Mouse (Mus musculus) spleen, adult 12 weeks (tissue): ENCODE data around the gene Myo1g.
"Not testable (repeated sequence)": the region's sequence is repeated elsewhere in the genome, so short reads cannot be mapped to it uniquely, and the experiment has no call there.

ENCODE experiments used
- DNase-seq: peaks from one replicate; pipeline ENCODE4 v3.0.0; 2022; ENCODE audit warnings: low spot score

Gene Myo1g

DNA sequence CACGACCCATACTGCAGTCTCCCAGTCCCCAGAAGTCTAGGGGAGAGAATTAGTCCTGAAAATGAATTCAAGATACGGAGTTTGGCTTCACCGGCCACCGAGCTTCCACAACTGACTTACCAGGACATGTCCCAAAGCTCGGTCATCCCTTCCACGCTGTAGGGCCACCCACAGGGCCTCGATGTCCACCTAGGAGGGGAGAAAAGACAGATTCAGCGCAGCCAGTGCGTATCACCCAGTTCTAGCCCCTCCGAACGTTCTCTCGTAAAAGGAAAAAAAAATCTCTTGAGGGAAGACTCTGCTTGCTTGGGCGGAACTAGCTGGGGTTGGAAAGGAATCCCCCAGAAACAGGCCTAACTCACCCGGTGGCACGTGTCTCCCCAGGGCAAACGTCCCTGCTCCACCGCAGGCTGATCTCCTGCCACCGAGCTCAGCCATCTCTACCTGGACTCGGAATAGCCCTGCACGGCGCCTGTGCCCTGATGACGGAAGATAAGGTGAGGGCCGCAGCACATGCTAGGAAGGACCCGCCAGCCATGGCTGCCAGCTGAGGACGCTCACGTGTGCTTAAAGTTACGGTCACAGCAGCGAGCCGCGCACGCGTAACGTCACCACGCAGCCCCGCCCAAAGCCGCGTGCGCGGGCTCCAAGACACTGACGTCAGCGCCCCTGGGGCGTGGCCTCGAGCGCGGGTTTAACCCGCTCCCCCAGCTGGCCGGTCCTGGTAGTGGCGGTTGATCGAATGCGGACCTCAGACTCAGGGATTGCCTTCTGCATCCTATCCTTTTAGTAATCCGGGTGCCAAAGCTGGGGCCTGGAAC lies 7.6 kb upstream of the Myo1g start:
- peak; percentile 98 for DNase-seq

DNA sequence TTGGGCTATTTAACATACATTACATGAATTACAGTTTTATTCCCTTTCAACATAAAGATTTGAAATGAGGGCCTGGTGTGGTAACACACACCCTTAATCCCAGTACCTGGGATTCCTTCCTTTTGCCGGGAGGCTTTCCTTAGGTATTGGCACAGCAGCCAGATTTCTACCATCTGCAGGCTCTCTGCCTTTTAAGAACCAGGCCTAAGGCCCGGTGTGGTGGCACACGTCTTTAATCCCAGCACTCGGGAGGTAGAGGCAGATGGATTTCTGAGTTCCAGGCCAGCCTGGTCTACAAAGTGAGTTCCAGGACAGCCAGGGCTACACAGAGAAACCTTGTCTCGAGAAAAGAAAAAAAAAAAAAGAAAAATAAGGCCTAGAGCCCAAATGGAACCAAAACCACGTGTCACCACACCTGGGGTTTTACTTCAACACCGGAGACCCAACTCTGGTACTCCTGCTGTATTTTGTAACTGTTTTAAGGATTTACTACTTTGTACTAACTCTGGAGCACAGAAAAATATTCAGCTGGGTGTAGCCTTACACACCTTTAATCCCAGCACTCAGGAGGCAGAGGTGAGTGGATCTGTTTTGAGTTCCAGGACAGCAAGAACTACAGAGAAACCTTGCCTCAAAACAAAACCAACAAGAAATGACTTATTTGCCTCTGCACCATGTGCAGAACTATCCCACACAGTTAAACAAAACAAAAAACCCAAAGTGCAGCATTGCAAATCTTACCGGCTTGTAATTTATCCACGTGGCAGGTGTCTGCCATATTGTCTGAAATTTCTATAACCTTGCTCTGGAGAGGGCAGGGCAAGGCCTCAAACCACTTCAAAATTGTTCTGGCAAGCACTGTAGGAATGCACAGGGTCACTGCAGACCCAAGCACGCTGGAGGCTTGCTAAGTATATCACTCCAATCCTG lies 6.8 kb upstream of the Myo1g start:
- DNase-seq = no peak

DNA sequence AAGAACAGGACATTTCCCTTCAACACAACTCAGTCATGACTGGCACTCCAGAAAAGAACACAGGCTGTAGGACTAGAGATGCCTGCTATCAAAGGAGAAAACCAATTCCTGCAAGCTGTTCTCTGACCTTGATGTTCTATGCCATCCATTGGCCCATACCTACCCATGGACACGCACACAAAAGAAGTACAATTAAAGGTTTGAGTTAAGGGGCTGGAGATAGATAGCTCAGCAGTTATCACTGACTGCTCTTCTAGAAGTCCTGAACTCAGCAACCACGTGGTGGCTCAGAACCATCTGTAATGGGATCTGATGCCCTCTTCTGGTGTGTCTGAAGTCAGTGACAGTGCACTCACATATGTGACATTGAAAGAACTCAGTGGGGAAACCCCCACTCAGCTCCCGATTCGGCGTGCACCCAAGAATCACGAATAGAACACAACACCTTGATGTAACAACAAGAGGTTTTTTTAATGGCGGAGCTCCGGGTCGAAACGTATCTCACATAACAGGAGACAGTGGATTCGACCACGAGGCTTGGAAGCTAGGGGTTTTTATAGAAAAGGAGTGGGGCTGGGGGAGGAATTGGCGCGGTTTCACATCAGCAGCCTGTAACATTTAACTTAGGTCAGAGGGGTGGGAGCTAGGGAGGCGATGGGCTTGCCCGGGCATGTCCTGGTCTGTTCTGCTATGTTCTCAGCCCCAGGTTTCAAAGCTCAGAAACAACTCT lies 5.9 kb upstream of the Myo1g start:
- not testable (repeated sequence) for DNase-seq

DNA sequence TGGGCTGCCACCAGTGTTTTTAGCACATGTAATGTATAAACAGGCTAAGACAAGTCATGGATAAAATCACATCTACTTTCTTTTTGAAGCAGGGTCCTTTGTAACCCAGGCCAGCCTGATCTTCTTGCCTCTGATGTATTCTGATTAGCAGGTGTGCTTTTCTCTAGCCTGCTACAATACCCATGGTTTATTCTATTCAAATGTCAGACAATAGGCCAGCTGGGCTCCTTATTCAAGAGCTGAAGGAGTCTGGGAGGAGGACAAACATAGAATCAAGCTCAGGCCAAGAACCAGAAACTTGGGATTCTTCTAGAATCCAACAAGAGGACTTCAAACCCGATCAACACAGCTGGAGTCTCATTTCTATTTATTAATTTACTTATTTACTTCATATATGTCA lies 4.5 kb upstream of the Myo1g start:
- no peak for DNase-seq

DNA sequence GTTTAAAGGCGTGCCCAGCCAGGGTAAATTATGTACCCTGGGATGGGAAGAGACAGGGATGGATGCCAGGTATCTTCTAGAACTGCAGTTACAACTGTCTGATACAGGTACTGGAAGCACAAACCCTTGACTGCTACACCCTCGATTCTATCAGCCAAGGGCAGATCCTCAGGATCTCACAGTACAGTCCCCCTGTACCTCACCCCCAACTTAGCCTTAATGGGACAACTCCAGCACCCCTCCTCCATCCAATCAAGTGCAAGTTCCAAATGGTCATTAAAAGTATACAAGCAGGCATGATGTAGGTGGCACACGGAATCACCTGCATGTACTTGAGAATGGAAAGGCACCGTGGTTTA lies 4.1 kb upstream of the Myo1g start:
- no peak for DNase-seq

DNA sequence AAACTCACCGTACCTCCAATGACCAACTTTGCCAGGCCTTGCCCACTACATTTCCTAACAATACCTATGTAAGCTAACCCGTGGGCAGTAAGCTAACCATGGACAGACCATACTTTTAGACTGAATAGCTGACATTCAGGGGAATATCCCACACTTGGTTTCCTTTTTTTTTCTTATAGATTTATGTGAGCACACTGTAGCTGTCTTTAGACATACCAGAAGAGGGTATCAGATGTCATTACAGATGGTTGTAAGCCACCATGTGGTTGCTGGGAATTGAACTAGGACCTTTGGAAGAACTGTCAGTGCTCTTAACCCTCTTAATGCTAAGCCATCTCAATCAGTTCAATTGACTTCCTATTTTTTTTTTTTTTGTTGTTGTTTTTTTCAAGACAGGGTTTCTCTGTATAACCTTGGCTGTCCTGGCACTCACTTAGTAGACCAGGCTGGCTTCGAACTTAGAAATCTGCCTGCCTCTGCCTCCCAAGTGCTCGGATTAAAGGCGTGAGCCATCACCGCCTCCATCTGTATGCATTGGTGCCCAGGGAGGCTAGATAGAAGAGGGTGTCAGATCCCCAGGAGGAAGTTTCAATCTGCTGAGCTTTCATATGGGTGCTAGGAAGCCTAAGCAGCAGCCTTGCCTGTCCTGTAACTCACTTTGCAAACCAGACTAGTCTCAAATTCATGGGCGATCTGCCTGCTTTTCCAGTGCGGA lies 3.6 kb upstream of the Myo1g start:
- no peak for DNase-seq

DNA sequence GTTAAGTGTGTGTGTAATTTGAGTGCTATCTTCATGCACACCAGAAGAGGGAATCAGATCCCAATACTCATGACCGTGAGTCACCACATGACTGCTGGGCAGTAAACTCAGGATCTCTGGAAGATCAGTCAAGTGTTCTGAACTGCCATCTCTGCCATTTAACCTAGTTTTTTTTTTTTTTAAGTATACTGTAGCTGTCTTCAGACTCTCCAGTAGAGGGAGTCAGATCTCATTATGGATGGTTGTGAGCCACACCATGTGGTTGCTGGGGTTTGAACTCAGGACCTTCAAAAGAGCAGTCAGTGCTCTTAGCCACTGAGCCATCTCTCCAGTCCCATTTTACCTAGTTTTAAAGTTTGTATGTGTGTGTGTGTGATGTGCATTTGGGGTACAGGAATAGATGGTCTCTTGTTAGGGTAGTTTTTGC lies 2.9 kb upstream of the Myo1g start:
- no peak for DNase-seq

DNA sequence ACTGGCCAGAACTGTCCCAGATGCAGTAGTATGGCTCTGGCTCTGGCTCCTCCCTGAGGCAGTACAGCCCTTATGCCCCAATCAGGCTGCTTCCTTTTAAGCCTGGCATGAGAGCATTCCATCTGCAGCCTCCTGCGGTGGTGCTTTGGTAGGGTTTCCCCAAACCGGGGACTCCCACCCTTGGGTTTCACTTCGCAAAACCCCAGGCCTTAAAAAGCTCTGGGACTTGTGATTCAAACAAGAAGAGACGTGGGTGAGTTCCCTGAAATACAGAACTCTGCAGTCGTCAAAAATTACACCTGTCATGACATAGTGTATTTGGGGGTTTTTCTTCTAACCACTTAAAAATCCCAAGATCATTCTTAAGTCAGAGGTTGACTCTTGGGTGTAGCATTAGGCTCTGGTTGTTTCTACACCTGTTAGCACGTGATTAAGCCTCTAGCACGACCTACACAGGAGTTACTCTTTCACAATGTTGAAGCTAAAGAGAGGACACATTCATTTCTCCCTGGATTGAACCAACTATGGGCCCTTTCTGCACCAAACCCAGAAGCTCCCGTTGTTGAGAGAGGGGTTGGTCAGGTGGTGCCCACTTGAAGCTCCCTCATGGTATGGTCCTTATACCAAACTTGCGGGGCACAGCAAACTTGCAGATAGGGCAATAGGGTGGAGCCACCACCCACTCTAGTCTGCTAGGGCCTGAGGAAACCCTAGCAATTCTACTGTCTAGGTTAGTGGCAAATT lies 2.2 kb upstream of the Myo1g start:
- no peak for DNase-seq

DNA sequence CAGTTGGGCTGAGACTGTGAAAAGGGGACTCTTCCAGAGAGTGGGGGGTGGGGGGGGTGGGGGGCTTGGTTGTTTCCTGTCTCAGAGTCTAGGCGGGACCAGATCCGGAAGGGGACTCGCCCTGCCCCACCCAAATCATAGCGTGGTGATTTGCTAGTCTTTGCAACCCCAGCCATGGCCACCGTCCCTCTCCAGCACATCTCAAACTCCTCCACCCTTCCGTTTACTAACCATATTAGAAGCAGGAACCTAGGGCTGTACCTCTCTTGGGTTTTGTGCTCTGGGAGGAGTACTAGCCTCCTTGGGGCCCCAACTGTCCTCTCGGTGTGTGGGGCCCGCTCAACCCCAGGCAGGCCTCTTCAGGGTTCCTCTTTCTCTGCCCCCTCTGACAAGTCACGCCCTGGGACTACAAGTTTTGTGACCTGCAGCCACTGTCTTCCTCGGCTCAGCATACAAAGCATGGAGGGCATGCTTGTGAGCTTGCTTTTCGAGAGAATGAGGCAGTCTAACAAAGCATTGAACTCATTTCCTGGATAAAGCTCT lies 1.2 kb downstream of the Myo1g start:
- no peak for DNase-seq

DNA sequence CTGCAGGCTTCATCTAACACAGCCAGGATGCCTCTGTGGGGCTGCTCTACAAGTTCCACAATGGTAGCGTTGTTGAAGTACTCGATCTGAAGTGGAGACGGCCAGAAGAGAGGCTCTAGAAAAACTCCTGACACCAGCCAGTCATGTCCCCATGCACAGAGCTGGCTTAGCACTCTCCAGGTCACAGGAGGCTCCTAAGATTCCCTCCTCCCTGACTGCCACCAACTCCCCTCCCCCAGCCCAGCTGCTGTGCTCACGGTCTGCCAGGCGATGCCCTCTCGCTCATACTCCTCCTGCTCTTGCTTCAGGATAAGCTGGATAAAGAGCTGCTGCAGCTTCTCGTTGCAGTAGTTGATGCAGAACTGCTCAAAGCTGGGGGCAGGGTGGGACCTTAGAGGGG lies 5.9 kb downstream of the Myo1g start:
- DNase-seq = no peak

DNA sequence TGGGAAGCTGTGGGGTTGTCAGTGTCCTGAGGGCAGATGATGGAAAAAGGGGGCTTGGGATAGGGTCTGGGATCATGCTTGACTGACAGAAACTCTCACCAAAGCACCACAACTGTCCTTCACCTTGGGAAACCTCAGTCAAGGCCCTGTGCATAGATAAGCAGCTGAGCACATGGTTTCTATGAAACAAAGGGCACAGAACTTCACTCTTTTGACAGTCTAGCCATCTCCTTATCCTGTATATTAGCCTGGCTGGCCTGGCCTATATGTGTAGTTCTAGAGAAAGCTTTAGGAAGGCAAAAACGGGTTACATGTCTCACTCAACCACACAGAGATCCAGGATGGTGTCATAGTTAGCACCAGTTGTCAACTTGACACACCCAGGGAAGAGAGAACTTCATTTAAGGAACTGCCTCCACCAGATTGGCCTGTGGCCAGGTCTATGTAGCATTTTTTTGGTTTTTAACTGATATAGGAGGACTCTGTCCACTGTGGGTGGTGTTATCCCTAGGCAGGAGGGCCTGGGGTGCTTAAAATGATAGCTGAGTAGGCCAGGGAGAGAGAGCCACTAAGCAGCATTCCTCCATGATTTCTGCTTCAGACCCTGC lies 12.4 kb downstream of the Myo1g start:
- DNase-seq = no peak

DNA sequence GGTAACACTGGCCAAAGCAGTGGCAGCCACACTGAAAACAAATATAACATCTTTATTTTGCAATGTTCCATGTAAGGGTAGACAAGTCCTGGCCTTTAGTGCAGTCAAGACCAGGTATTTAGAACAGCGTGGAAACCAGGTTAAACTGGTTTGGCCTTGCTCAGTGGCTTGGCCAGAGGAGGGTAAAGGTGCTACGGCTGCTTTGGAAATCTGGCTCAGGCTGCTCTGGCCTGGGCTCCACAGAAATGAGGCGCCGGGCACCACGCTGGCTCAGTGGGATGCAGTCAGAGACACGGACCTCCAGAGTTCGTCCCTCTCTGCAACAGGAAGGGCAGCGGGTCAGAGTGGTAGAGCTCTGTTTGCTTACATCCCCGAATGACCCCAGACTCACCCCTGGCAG lies 14.2 kb downstream of the Myo1g start:
- DNase-seq = no peak

DNA sequence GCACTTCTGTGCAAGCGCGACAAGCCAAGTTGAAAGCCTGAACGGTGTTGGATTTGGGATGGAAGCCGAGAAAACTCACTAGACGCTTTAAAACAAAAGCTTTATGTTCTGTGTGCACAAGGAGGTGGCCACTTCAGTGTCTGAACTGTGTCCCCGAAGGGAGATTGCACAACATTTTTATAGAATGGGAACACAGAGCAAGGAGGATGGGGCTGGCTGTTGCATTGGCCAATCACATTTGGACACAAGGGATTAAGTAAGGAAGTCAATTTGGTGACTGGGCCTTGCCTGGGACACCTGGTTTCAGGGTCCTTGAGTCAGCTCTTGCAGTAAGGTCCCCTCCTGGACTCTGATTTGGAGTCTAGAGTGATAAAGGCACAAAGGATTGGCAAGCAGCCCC lies 16.1 kb downstream of the Myo1g start:
- DNase-seq = no peak

DNA sequence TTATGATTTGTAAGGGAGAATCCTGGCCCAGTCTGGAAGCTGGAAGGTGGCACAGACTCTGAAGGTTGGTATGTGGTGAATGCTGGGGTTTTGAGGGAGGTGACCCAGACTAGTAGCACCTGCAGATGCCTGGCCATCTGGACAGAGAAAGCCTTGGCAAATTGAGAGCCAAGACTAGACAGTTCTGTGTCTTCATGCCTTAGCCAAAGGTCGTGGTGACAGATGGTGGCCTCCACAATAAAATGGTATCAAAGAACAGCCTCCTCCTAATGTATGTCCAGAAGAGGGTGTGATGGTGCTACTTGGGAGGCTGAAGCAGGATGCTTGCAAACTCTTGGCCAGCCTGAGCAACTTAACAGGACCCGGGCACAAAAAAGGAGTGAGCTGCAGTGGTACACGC lies 16.5 kb downstream of the Myo1g start:
- no peak for DNase-seq

DNA sequence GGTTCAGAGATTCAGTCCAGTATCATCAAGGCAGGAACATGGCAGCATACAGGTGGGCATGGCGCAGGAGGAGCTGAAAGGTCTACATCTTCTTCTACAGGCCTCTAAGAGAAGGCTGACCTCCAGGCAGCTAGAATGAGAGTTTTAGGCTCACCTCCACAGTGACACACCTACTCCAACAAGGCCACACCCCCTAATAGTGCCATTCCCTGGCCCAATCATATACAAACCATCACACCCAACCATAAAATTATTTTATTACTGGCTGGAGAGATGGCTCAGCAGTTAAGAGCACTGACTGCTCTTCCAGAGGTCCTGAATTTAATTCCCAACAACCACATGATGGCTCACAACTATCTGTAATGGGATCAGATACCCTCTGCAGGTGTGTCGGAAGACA lies 18.3 kb downstream of the Myo1g start:
- no peak for DNase-seq

DNA sequence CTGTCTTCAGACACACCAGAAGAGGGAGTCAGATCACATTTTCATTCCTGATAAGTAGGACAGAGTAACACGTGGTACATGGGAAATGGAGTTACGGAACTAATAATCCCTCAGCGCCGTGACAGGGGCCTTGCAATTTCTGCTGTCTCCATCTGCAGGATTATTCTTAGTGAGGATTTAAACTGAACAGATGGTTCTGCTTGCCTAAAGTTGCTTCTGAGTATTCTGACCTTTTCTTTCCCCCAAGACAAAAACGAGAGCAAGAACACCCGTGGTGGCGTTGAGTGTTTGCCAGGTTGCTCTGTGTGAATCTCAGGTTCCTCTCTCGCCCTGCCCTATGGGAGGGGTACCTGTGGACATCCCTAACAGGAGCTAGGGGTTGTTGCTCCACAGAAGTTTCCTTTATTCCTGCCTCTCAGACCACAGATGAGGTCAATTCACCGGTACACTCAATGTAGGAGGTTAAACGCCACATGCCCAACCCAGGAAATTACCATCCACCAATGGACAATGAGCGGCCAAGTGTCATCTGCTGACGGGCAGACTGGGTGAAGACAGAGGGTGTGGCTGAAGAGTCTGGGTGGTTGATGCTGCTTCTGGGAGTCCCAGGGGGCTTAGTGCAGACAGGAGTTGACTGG lies 23.3 kb downstream of the Myo1g start:
- DNase-seq = no peak

DNA sequence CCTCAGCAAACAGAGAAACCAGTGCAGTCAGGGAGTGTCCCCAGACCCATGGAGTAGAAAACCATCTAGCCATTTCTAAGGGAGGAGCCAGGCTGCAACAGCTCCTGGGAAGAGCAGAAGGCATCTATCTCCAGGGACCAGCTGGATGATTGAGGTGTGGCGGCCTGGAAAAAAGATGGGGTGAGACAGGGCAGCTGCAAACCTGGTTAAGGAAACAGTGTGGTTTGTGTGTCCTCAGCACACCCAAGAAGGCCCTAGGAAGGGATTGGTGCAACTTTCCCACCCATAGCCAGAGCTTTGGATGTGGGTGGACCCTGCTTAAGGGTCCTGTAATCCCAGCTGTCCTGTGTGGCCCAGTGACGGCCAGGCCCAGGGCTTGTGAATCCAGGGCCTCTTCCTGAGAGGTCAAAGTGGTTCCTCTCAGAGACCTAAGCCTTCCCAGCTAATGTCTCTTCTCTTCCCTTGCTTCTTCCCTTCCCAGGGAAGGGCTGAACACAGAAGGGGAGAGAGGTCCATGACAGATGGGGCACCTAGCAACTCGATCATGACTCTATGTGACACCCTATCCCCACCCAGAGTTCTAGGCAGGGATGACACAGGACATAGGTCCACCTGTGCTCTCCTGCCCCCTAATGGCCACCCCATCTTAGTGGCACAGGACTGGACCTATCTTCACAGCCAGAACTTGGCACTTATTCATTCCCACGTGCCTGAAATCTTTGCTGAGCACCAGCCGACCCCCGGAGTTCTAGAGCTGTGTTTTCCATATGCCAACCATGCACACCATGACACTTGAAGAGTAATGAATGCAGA lies 30.9 kb downstream of the Myo1g start:
- peak; percentile 33 for DNase-seq

DNA sequence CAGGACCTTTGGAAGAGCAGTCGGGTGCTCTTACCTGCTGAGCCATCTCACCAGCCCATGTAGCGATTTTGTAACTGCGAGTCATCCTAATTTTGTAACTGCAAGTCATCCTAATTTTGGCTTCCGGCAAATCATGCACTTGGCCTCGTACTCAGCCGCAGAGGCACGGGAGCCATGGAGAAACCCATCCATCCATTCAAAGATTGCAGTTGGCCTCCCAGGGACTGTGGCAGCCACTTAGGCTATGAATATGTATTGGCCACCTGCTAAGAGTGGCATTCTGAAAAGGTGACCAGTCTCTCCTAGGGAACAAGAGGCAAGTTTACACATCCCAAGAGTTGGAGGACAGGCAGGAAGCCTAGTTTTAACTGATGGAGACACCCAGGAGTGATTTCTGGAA lies 31.5 kb downstream of the Myo1g start:
- no peak for DNase-seq

DNA sequence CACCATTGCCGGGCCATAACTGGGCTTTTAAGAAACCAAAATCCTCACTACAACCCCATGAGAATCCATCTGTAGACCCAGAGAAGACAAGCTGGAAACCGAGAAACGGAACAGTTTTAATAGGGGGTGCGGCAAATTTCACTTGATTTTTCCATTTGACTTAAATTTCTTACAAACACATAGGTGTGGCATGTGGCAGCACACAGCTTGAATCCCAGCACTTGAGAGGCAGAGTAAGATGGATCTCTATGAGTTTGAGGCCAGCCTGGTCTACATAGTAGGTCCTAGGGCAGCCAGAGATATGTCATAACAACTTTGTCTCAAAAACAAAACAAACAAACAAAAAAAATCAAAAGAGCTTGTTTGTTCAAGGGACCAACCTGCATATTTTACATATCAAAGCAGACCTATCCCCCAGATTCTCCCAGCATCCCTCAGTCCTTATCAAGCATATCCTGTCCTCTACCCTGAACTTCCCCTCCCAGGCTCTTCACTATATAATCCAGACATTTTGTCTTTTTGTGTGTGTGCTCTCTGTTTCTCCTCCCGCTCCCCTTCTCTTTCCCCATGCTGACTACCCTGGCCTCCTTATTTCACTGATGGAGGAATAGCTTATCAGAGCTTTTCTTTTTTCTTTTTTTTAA lies 32.6 kb downstream of the Myo1g start:
- no peak for DNase-seq
